Mouse (Mus musculus) cerebellum, postnatal 25 days (tissue): ENCODE results near the gene Klk8.

ENCODE experiments used
- DNase-seq, 2 experiments: peaks; one replicate each; pipeline ENCODE4 v3.0.0; 2021; ENCODE audit warnings: mixed read lengths in 2 of 2

Gene Klk8

DNA sequence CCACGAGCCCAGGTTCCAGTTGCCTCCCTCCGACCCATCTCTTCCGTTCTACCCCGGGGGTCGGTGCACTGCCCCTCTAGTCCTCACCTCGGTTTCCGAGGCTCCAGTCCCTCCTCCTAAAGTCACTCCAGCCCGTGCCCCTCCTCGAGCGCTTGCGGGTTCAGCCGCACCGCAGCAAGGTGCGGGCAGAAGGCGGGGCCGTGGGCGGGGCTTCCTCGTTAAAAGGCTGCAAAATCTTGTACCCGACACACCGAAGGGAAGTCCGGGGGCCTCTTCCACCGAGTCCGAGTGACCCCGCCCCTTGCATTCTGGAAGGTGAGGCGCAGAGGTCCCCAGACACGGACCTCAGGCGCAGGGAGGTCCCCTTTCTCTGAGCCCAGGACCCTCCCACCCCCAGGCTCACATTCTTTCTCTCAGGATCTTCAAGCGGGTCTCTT is at the start of gene Klk8:
Klk8 (plus strand) TSS at position 245 of the 437 bp plus-strand sequence.
- peak in 1 of 2 experiments; percentile 16 for DNase-seq

DNA sequence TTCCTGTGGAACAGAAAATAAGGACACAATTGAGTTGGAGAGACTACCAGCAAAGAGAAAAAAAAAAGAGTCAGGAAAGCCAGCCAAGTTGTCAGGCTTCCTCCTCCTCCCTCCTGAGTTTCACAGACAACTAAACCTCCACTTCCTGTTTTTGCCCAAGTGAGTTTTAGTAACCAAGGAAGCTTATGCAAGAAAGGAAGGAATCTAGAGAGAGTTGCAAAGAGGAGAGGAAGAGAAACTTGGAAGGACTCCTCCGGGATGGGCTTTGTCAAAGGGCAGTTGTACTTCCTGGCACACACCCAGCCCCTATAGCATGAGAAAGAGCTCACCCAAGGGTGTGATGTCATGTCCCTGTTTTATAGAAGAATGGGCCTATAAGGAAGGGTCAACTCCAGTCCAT is 49.6 kb upstream of the Klk8 start:
- DNase-seq, result no peak

DNA sequence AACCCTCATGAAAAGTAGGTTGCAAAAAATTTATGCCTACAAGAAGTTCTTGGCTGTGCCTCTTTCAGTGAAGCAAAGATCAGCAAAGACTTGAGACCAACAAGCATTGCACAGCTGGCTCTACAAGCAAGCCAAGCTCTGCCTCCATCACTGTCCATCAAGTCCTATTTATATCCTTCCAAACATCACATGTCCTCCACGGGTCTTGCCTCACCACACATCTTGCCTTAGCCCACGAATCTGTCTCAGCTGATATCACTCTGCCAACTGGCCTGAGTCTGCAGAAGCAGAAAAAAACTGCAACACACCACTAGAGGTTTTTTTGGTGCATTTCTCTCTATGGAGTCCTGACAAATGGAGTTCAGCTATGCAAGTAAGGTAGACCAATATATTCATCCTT is 44.6 kb upstream of the Klk8 start:
- no peak for DNase-seq

DNA sequence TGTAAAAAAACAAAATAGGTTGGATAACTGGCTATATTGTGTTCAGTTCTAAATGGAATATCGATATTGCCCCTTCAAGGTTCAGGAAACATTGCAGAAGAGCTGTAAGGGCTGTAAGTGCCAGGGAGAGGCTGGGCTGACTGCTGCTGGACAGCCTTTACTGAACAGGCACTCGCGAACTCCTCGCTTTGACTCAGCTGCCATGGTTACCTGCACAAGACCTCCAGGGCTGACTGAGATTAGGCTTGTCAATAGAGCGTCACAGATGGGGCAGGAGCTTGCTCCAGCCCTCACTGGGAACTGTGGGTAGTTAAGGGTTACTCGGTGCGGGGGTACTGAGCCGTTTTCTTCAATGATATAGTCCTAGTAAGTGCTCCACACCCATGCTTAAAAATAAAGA is 30.9 kb upstream of the Klk8 start:
- no peak for DNase-seq

DNA sequence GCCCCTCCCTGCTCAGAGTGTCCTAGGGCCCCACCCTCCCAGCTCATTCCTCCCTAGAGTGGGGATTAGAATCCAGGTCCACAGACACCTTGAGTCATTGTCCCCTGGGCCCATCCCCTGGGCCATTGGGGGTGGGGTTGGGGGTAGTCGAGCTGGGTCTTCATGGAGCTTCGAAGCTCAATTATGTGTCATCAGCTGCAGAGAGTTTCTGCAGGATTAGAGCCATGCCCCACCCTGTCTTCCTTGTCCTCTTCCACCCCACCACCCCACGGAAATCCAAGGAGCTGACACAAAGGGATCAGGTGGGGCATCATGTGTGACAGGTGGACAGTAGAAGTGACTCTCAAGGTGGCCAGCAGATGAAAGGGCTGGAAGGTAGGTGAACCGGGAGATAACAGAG is 28.8 kb upstream of the Klk8 start, which contains the start of gene Klk12:
Klk12 (plus strand) TSS at position 301 of the 400 bp plus-strand sequence.
- no peak for DNase-seq

DNA sequence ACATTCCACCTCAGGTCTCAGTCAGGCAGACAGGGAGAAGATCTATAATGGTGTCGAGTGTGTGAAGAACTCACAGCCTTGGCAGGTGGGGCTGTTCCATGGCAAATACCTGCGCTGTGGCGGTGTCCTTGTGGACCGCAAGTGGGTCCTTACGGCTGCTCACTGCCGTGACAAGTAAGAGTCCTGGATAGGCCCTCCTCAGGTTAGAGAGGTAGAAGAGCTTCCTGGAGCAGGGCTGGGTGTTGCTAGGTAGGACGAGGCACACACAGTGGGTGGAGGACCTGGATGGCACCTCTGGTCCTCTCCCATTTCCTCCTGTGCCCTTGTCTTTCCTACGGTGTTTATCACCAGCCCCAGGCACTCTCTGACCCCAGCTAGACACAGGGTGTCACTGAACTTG is 27.7 kb upstream of the Klk8 start:
- DNase-seq, result no peak

DNA sequence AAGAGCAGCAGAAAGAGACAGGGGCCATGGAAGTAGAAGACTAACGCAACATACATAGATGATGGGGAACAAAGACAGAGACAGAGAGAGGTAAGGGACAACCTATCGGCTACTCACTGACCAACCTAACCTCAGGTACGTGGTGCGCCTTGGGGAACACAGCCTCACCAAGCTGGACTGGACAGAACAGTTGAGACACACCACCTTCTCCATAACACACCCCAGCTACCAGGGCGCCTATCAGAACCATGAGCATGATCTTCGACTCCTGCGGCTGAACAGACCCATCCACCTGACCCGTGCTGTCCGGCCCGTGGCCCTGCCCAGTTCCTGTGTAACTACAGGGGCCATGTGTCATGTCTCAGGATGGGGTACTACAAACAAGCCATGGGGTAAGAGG is 26.7 kb upstream of the Klk8 start:
- no peak for DNase-seq

DNA sequence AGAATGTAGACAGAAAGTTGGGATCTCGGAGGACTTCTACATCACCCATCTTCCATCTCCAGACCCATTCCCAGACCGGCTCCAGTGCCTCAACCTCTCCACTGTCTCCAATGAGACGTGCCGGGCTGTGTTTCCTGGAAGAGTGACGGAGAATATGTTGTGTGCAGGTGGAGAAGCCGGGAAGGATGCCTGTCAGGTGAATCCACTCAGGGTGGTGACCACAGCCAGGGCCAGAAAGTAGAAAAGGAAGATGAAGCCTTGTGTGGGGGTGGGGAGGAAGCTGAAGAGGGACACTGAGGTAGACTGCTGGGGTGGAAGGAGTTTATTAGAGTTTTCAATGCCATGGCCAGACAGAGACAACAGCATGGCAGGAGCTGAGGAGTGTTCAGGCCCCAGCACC is 25.5 kb upstream of the Klk8 start:
- no peak for DNase-seq

DNA sequence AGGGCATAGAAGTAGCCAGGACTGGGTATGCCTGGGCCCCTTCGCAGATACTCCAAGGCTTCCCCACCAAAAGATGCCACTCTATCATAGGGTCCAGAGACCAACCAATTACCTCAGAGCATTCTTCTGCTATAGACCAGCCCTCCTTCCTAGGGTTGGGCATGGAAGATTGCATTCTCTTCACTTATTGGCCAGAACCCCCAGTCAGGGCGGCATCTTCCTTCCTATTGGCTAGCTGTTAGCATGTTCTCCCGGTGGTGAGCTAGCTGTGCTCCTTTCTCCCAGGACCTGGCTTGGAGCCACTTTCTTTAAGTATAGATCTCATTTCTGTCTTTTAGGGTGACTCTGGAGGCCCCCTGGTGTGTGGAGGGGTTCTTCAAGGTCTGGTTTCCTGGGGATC is 24.5 kb upstream of the Klk8 start:
- no peak for DNase-seq

DNA sequence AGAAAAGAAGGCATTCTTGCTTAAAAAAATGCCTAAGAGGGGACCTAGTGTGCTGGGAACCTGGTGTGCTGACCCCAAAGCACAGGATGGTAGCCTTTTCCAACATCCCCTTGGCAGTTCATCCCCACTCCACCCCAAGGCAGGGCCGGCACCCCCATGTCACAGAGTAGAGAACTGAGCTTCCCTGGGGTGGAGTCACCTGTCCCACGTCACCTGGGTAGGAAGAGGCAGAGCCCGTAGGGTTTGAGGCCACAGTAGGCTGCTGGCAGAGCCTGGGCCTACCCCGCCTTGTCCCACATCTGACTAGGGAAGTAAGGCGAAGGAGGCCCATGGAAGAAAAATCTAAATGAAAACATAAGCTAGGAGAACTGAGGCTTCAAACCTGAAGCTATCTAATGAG is 23.0 kb upstream of the Klk8 start, which contains the start of gene Klk11:
Klk11 (plus strand) TSS at position 241 of the 400 bp plus-strand sequence.
- DNase-seq, result no peak

DNA sequence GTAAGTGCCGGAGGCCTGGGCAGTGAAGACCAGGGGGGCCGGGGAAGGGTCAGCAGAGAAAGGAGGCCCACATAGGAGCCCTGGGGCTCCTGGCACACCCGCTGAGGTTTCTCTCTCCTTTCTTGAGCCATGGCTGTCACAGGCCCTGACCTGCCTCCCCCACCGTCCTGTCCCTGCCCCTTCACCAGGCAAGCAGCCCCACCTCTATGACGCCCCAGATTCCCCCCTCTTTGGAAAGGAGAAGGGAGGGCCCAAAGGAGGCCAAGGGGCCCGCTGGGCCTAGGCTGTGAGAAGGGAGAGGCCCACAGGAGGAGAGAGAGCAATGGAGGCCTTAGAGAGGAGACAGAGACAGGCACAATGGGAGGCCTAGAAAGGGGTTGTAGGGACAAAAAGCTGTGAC is 22.6 kb upstream of the Klk8 start:
- DNase-seq, result no peak

DNA sequence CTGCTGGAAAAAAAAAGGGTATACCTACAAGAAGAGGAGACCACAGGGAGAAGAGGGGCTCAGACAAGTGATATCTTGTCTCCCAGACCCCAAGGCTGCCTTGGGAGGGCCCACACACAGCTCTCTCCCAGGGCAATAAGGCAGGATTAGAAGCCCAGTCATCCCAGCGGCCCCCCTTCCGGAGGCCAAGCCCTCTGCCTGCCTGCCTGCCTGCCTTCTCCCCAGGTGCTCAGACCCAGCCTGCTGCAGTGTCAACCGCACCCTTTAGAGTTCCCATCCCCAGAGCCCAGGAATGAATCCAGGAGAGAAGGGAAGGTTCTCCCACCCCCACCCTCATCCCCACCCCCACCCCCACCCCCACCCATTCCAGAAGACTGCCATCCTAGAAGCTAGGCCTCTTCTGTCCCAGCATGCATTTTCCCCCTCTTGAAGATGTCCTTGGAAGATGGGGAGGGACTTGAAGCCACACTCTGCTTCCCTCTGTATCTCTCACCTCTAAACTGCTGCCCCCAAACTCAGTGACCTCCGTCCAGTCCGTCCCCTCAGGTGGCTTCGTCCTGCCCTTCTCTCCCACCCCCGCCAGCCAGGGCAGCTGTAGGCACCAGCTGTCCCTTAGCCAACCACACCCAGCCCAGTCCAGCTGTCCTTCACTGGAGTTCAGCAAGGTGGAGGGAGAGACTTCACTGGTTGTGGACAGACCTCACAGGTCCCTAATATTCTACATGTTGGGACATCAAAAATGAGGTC is 21.9 kb upstream of the Klk8 start:
- DNase-seq, result no peak

DNA sequence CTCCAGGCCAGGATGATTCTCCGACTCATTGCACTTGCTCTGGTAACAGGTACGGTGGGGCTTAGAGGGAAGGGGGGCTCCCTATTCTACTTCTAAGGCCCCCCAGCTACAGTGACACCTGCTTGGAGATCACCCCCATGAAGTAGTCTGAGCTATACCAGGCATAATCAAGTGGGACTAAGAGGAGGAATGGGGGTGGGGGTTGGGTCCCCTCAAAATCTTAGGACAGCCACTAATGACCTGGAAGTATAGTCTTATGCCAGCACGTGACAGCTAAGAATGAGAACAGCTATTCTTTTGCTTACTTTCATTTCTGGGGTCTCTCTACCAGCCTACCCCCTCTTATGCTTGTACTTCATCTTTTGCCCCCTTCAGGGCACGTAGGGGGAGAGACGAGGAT is 20.9 kb upstream of the Klk8 start:
- no peak for DNase-seq

DNA sequence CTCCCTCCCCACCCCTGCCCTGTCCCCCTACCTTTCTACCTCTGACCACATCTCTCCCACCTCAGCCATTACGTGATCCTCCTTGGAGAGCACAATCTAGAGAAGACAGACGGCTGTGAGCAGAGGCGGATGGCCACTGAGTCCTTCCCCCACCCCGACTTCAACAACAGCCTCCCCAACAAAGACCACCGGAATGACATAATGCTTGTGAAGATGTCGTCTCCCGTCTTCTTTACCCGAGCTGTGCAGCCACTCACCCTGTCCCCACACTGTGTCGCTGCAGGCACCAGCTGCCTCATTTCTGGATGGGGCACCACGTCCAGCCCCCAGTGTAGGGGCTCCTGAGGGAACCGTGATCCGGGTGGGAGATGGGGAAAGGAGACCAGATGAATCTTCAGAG is 20.0 kb upstream of the Klk8 start:
- DNase-seq, result no peak

DNA sequence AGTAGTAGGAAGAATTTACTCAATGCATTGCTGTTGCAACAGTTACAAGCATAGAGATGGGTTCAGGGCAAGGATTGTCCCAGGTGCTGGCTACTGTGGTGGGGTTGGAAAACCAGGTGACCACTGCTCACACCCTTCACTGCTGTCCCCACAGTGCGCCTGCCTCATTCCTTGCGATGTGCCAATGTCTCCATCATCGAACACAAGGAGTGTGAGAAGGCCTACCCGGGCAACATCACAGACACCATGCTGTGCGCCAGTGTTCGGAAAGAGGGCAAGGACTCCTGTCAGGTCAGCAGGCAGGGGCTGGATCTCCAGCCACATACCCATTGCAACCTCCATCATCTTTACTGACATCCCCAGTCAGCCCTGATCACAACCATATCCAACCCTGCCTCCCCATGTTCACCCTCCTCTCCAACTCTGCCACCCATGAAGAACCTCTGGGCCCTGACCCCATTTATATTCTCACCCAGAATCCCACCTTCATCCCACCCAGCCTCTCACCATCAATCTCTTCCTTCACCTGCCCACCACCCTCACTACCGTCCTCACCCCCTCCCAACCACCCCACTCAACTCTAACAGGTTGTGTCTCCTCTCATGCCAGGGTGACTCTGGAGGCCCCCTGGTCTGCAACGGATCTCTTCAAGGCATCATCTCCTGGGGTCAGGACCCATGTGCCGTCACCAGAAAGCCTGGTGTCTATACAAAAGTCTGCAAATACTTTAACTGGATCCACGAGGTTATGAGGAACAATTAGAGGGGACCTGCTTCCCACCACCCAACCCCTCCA is 19.0 kb upstream of the Klk8 start:
- no peak for DNase-seq

DNA sequence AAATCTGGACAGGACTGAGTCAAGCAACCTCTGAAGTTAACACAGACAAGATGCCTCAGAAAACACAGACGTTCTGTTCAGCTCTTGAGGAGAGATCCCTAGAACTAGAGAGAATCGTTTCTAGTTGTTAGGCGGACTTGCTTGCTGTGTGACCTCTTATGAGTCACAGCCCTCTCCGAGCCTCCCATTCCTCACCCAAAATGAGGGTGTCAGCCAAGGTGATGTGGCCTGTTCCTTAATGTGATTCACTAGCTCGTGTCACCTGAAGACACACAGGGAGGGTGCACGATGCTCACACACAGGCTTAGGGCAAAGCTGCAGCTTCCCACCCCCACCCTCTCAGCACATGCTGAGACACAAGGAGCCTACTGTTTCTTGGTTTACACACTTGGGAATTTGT is 17.1 kb upstream of the Klk8 start:
- DNase-seq, result no peak

DNA sequence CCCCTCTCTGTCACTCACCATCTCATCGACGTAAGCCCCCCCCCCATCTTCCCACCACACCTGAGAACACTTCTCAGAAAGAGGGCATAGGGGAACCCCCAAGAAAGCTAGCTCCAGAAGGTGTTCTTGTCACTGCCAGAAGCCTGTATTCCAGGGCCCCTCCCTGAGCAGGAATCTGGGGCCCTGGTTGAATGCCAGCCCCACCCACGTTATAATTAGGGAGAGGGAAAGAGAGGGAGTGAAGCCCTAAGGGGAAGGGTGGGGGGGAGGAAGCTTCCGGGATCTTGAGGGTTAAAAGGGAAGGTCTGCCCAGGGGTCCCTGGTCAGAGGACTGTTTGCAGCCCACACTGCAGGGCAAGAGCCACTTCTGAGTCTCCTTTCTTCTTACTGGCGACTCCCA is 16.6 kb upstream of the Klk8 start, which contains the start of gene Klk10:
Klk10 (plus strand) TSS at position 290 of the 400 bp plus-strand sequence.
- DNase-seq, result no peak

DNA sequence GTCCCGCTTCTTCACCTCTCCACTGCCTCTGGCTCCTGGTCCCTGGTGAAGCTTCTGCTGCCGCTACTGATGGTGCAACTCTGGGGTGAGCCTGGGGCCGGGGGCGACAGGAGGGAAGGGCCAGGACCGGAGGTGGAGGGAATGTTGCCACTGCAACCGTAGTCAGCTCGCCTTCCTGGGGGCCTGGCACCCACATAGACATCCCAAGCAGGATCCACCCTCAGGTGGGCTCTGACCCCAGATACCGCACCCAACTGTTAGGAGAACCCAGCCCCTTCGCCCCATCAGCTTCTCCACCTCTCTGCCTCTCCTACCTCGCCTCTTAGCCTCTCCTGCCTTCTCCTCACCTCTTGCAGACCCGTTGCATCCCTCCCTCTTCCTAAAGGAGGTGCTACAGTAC is 15.8 kb upstream of the Klk8 start:
- DNase-seq, result no peak

DNA sequence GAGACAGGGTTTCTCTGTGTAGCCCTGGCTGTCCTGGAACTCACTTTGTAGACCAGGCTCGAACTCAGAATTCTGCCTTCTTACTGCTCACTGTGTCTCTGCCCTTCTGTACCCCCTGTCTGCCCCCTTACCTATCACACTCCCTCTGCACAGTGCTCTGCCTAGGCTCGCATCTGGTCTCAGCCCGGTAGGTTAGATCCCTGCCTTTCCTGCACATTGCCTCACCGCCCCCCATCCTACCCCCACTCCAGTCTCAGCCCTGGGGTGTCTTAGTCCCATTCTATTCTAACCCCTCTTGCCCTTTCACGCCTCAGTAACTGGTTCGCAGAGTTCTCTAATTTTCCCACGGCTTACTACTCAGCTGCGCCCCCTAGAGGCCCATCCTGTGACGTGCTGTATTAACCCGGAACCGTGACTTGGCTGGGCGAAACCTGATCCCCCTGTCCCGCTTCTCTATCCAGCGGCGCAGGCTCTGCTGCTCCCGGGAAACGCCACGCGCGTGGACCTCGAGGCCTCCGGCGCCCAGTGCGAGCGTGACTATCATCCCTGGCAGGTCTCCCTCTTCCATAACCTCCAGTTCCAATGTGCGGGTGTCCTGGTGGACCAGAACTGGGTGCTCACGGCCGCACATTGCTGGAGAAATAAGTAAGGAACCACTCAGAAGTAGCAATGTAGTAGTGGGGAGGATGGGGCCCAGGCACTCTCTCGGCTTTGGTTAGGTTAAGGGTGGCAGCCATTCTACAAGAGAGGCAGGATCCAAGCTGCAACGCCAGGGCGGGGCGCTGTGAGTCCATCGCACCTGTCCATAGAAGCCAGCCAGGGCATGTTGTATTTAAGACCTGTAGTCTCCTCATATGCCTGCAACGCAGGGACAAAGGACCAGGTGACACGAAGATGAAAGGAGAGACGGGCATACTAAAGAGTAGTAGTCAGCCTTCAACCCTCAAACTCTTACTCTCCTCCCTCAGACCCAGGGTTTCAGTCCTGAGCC is 14.8 kb upstream of the Klk8 start:
- DNase-seq, result peak; percentile 43 to 69

DNA sequence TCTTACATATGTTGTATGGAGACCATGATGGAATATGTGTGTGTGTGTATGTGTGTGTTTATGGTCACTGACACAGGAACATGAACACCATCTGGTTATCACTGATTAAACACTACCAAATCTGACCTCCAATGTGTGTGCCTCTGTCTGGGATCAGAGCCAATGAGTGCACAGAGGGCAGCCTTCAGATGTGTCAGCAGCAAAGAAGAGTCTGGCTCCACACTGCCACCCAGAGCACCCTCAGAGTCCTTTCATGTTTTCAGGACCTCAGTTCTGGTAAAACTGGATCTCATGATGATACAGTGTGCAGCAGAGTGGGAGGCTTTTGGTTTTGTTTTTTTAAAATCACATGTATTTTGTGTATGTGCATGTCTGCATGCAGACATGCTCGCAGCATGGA is 12.1 kb upstream of the Klk8 start:
- no peak for DNase-seq

DNA sequence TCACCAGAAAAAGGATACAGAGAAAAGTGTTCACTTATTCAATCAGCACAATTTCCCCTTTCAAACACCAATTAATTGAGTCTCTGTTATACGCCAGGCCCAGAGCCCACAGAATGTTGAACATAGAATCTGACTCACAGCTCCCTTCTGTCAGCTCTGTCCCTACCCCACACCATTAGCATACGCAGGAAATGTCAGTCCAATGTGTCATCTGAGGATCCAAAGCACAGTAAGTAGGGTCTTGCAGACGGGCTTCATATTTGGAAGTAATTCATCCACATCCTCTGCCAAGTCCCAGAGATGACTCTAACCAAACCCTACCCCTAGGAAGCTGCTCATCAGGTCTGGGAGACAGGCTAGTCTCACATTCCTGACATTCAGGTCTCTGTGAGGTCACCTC is 9.3 kb upstream of the Klk8 start:
- no peak for DNase-seq

DNA sequence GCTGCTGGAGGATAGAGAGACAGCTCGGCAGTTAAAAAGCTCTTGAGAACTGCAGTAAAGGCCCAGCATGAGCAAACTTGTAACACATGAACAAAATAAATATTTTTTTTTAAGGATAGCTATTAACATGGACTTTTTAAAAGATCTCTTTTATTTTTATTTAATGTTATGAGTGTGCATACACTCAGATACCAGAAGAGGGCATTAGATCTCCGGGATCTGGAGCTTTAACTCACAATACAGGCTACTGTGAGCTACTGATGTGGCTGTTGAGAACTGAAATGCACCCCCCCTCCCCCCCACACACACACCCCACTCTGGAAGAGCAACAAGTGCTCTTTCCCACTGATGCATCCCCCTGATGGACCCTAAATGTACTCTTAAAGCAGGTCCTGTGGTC is 8.1 kb upstream of the Klk8 start:
- DNase-seq, result no peak

DNA sequence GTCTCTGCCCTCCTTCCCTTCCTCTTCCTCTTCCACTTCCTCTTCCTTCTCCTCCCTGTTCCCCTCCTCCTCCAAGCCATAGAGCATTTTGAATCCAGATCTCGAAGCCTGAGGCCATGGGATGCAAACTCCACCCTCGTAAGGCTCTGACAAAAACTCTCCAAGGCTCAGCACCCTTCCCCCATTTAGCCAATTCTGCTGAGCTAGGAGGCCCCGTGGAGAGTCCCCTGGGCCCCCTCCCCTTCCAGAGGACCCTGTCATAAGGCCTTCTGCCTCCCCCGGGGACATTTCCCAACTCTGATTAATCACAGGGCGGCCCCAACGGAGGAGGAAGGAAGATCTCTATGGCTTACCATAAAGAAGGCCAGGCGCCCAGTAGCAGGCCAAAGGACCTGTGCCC is 5.8 kb upstream of the Klk8 start, which contains the start of gene Klk9:
Klk9 (plus strand) TSS at position 301 of the 400 bp plus-strand sequence.
- no peak for DNase-seq
